Mouse (Mus musculus) lung, adult 2 months (tissue): ENCODE results near the gene Icam5.

Experiments
- CTCF ChIP-seq: fragments of 200-500 bp; IDR thresholded peaks from 2 replicates; pipeline ENCODE4 v1.5.1; 2011; ENCODE audit warnings: mild to moderate bottlenecking, low read length, control low read depth; ENCODE audit not compliant: insufficient read depth
- POLR2A ChIP-seq: fragments of 200-500 bp; IDR thresholded peaks from 2 replicates; pipeline ENCODE4 v1.6.1; 2011; ENCODE audit warnings: low read depth, mild to moderate bottlenecking, control low read depth, low read length, borderline replicate concordance; ENCODE audit errors: extremely low read depth

DNA sequence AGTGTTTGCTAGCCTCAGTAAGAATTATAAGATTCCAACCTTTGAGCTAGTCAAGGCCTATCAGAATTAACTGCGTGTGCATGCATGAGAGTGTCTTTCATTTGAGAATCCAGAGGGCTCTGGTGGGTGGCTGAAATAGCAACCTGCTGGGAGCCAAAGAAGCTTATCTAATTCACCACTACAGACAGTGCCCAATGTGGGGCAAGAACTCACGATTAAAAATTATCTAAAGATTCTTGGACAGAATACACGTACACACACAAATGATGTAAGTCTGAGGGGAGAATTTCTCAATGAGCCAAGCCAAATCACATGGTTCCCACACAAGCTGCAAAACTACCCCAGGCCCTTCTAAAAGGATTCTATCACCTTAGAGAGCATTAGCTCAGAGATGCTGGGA lies 51.5 kb downstream of the Icam5 start:
- TF ChIP-seq CTCF (no peak), POLR2A (no peak)
